Mouse (Mus musculus) liver, embryonic 14.5 days (tissue): ENCODE measurements around the gene Pcsk4.

Source experiments
- CTCF ChIP-seq: IDR thresholded peaks from 2 replicates; pipeline ENCODE4 v1.5.1; 2016; ENCODE audit warnings: antibody characterized with exemption, low read depth, control low read depth
- EP300 ChIP-seq: IDR thresholded peaks from 2 replicates; pipeline ENCODE4 v1.6.1; 2016; ENCODE audit warnings: antibody characterized with exemption, low read depth

GRCm38 (mm10) chr10:80292251-80293146, 36.8 kb downstream of the Pcsk4 start, which contains the start of gene Rps15:
- peak; percentile 93 for TF ChIP-seq CTCF
- TF ChIP-seq EP300 = peak; percentile 14; the same call in 1 of the 2 replicates
